Mouse (Mus musculus) forebrain, embryonic 12.5 days (tissue): ENCODE results near the gene Slc7a8. TPM values are rescaled to one million over a fixed set of nuclear protein-coding genes. Genes with fewer than 3 reads are reported as not detected.
A peak's percentile ranks its signal among the peaks of the same experiment; 100 is the strongest.

Experiments
- ATAC-seq: fragments of 200-750 bp; cut with Nextera tagmentation; 2 replicates; pipeline ENCODE4 v1.8.0; 2017; ENCODE audit warnings: moderate TSS enrichment; ENCODE audit not compliant: low FRiP score
- H3K27ac ChIP-seq: fragments of 300-500 bp; sonication (generic); 2 replicates; pipeline ENCODE4 v1.5.1; 2016; ENCODE audit warnings: mild to moderate bottlenecking
- H3K27me3 ChIP-seq: fragments of 300-500 bp; sonication (generic); 2 replicates; pipeline ENCODE4 v1.6.1; 2016; ENCODE audit warnings: mild to moderate bottlenecking
- H3K36me3 ChIP-seq: fragments of 300-500 bp; sonication (generic); replicated peaks from 2 replicates; pipeline ENCODE4 v1.6.1; 2016; ENCODE audit warnings: mild to moderate bottlenecking
- H3K4me1 ChIP-seq: fragments of 300-500 bp; sonication (generic); 2 replicates; pipeline ENCODE4 v1.6.1; 2016
- H3K4me2 ChIP-seq: fragments of 300-500 bp; sonication (generic); 2 replicates; pipeline ENCODE4 v1.6.1; 2016; ENCODE audit warnings: mild to moderate bottlenecking, moderate library complexity
- H3K4me3 ChIP-seq: fragments of 300-500 bp; sonication (generic); replicated peaks from 2 replicates; pipeline ENCODE4 v1.5.1; 2016; ENCODE audit warnings: mild to moderate bottlenecking
- H3K9ac ChIP-seq: fragments of 300-500 bp; sonication (generic); 2 replicates; pipeline ENCODE4 v1.6.1; 2016; ENCODE audit warnings: mild to moderate bottlenecking
- H3K9me3 ChIP-seq: fragments of 300-500 bp; sonication (generic); 2 replicates; pipeline ENCODE4 v1.6.1; 2016
- WGBS: fragments of 180-500 bp; shearing (Covaris S2); methylation state at CpG from one replicate; pipeline ENCODE4 v1.1.7; 2016; 5-methylcytosine and 5-hydroxymethylcytosine counted together
- polyA plus RNA-seq: library from polyadenylated mRNA; unstranded; fragments of >200 nt; fragmentation: Nextera tagmentation; extraction: Ambion mirVana; gene quantifications from 2 replicates; pipeline ENCODE4 v1.2.1, GENCODE M21; 2016

Slc7a8 gene
- polyA plus RNA-seq, 1 experiment from 2014 or later = 2.7 TPM

DNA sequence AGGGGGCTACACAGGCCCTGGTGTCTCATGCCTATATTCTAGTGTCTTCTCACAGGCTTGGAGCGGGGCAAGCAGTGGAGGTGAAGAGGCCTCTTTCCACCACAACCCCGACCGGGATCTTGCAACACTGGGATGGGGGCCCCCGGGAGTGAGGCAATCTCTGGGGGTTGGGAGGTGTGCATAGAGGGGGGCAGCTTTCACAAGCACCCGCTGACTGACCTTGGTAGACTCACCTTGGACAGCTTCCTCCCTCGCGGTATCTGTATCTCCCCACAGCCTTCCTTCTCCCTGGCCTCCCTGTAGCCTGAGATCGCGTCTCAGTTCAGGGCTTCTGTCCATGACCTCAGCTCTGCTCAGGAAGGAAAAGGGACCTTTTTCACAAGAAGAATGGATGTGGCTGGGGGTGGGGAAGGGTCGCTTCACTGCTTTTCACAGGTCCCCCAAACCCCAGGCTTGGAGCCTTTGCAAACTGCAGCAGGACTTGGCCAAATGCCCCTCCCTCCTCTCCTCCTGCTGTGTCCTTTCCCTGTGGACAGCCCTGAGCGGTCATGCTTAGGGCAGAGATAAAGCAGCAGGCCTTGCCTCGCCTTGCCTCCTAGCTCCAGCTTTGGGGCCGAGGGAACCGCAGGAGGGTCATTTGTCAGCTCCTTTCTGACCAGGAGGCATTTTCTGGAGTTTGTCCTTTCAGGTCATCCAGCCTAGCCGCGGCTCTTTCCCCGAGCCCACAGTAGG, 75.0 kb downstream of the Slc7a8 start:
- 57% methylated on average over 17 of the region's 17 CpGs for WGBS

GRCm38 (mm10) chr14:54705844-54706243, 75.9 kb downstream of the Slc7a8 start:
- H3K4me2 ChIP-seq = no peak overlapping the region
- no peaks in the 10 kb centered on the region for H3K9me3 ChIP-seq
- no peak overlapping the region for H3K27ac ChIP-seq
- no peak overlapping the region for H3K9ac ChIP-seq
- no peaks in the 10 kb centered on the region for H3K4me1 ChIP-seq
- no peak overlapping the region for H3K4me3 ChIP-seq
- WGBS = 73% methylated on average over 5 of the region's 5 CpGs
- 0 out of 2 replicates have a peak, but pooled peaks cover 4% of the 10 kb centered on the region for H3K27me3 ChIP-seq
- no peak for ATAC-seq
- no peaks in the 10 kb centered on the region for H3K36me3 ChIP-seq

More for the DNA sequence above, 75.0 kb downstream of the Slc7a8 start:
- no peaks in the 10 kb centered on the region for H3K36me3 ChIP-seq
- H3K27me3 ChIP-seq = 0 out of 2 replicates have a peak, but pooled peaks cover 4% of the 10 kb centered on the region
- H3K9me3 ChIP-seq = no peaks in the 10 kb centered on the region
- ATAC-seq = no peak
- H3K4me1 ChIP-seq = no peaks in the 10 kb centered on the region
- H3K27ac ChIP-seq = no peak overlapping the region
- H3K4me3 ChIP-seq = no peak overlapping the region
- H3K4me2 ChIP-seq = no peak overlapping the region
- no peak overlapping the region for H3K9ac ChIP-seq

DNA sequence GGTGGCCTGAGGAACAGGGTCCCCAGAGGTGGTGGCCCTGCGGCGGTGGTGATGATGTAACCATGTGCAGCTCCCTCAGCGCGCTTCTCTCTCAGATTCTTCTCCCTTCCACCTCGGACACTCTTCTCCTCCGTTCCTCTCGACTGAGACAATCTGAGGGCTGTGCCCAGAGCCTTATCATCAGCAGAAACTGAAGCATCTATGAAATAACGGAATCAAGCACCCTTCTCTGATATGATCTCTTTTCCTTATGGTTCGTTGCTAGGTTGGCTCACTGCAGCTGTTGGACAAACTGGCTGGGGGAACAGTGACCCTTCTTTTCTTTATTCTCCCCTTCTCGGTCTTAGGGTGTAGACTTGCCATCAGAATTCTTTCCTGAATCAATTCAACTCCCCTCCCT, 78.5 kb downstream of the Slc7a8 start:
- no peak for ATAC-seq
- 0 out of 2 replicates have a peak, but pooled peaks cover 4% of the 10 kb centered on the region for H3K27me3 ChIP-seq

GRCm38 (mm10) chr14:54701298-54701697, 80.4 kb downstream of the Slc7a8 start:
- 9% methylated on average over 6 of the region's 6 CpGs for WGBS
- Histone ChIP-seq H3K36me3 (no peaks in the 10 kb centered on the region), H3K27ac (no peak overlapping the region), H3K27me3 (0 out of 2 replicates have a peak, but pooled peaks cover 4% of the 10 kb centered on the region), H3K4me1 (no peaks in the 10 kb centered on the region), H3K9me3 (no peaks in the 10 kb centered on the region), H3K9ac (no peak overlapping the region), H3K4me2 (no peak overlapping the region), H3K4me3 (no peak overlapping the region)
- no peak for ATAC-seq

More for the DNA sequence above, 78.5 kb downstream of the Slc7a8 start:
- no peaks in the 10 kb centered on the region for H3K4me1 ChIP-seq
- H3K4me3 ChIP-seq = no peak overlapping the region
- no peaks in the 10 kb centered on the region for H3K36me3 ChIP-seq
- H3K4me2 ChIP-seq = no peak overlapping the region
- H3K27ac ChIP-seq = no peak overlapping the region
- no peak overlapping the region for H3K9ac ChIP-seq
- WGBS = 69% methylated on average over 10 of the region's 10 CpGs
- no peaks in the 10 kb centered on the region for H3K9me3 ChIP-seq

GRCm38 (mm10) chr14:54699586-54699985, 82.2 kb downstream of the Slc7a8 start:
- no peak for ATAC-seq
- Histone ChIP-seq H3K9ac (no peak overlapping the region), H3K36me3 (no peaks in the 10 kb centered on the region), H3K4me1 (no peaks in the 10 kb centered on the region), H3K27me3 (0 out of 2 replicates have a peak, but pooled peaks cover 4% of the 10 kb centered on the region), H3K4me3 (no peak overlapping the region), H3K9me3 (no peaks in the 10 kb centered on the region), H3K4me2 (no peak overlapping the region), H3K27ac (no peak overlapping the region)
- 64% methylated on average over 3 of the region's 3 CpGs for WGBS

- Histone ChIP-seq H3K4me2 (no peak within 1 kb of the TSS), H3K9ac (no peak within 1 kb of the TSS), H3K4me3 (no peak within 1 kb of the TSS), H3K27ac (no peak within 1 kb of the TSS), H3K27me3 (0 out of 2 replicates have a peak, but pooled peaks cover 4% of the 10 kb centered on the region), H3K4me1 (no peaks in the 10 kb centered on the region), H3K9me3 (no peaks in the 10 kb centered on the region), H3K36me3 (peaks cover 2% of the 10 kb centered on the region; the same call in 1 of the 2 replicates)
- ATAC-seq = no peak
- WGBS = 81% methylated on average over 4 of the region's 4 CpGs
Measured at GRCm38 (mm10) chr14:54698733-54699132, 83.0 kb downstream of the Slc7a8 start, which contains the start of gene Gm29776. Gm29776 (minus strand) TSS chr14:54698833.

DNA sequence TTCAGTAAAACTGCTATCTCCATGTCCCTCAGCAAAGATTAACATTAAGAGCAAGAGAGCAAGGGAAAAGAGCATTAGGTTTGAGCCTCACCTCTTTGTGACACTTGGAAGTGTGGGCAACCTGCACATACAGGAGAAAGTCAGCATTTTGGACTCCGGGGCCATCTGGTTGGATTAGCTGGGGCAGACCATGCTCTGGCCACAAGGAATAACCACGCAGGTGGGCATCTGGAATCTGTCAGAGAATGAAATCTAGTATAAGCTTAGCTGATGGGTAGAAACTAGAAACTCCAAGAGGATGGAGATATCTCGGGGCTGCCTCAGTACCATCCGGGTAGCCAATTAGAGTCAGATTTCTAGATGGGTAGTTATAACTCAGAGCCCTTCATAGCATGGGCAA, 85.0 kb downstream of the Slc7a8 start:
- Histone ChIP-seq H3K4me3 (no peak overlapping the region), H3K9me3 (no peaks in the 10 kb centered on the region), H3K36me3 (peaks cover 16% of the 10 kb centered on the region), H3K4me1 (no peaks in the 10 kb centered on the region), H3K9ac (no peak overlapping the region), H3K4me2 (no peak overlapping the region), H3K27ac (no peak overlapping the region), H3K27me3 (no peaks in the 10 kb centered on the region)
- WGBS = 91% methylated on average over 4 of the region's 4 CpGs
- no peak for ATAC-seq

DNA sequence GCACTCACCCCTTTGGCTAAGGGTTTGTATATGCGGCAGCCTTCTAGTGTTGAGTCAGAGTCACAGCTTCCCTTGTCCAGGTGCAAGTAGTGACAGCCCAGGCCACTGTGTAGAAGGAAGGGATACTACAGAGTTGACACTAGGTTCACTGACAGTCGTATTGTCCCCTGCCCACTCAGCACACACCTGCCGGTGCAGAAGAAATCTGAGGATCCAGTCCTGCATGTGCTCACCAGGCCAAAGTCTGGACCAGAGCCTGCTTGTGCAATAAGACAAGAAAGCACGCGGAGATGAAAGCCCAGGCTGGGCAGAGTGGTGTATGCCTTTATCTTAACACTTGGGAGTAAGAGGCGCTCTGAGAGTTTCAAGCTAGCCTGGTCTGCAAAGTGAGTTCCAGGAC, 86.7 kb downstream of the Slc7a8 start:
- no peak overlapping the region for H3K9ac ChIP-seq

GRCm38 (mm10) chr14:54687251-54687650, 94.5 kb downstream of the Slc7a8 start:
- Histone ChIP-seq H3K27me3 (no peaks in the 10 kb centered on the region), H3K4me2 (peak overlapping the region; percentile 73), H3K4me1 (peaks cover 24% of the 10 kb centered on the region), H3K4me3 (peak overlapping the region; percentile 86), H3K9me3 (no peaks in the 10 kb centered on the region), H3K36me3 (peaks cover 37% of the 10 kb centered on the region), H3K27ac (peak overlapping the region; percentile 61), H3K9ac (peak overlapping the region; percentile 88)
- no peak for ATAC-seq
- WGBS = 11% methylated on average over 8 of the region's 8 CpGs

More for the DNA sequence above, 86.7 kb downstream of the Slc7a8 start:
- ATAC-seq = no peak
- no peaks in the 10 kb centered on the region for H3K9me3 ChIP-seq
- 86% methylated on average over 6 of the region's 6 CpGs for WGBS
- no peaks in the 10 kb centered on the region for H3K4me1 ChIP-seq
- H3K36me3 ChIP-seq = peaks cover 27% of the 10 kb centered on the region
- H3K4me2 ChIP-seq = no peak overlapping the region
- H3K27me3 ChIP-seq = no peaks in the 10 kb centered on the region
- no peak overlapping the region for H3K4me3 ChIP-seq
- H3K27ac ChIP-seq = no peak overlapping the region

GRCm38 (mm10) chr14:54686522-54687143, 95.1 kb downstream of the Slc7a8 start, which contains the start of gene Acin1:
Acin1 (minus strand) TSS chr14:54686931.
- Histone ChIP-seq H3K9me3 (no peaks in the 10 kb centered on the region), H3K27ac (peak within 1 kb of the TSS; percentile 96), H3K36me3 (peaks cover 43% of the 10 kb centered on the region), H3K4me1 (peaks cover 24% of the 10 kb centered on the region), H3K4me3 (peak within 1 kb of the TSS; percentile 86), H3K9ac (peak within 1 kb of the TSS; percentile 88), H3K4me2 (peak within 1 kb of the TSS; percentile 83), H3K27me3 (no peaks in the 10 kb centered on the region)
- peak; percentile 98 for ATAC-seq
- 0% methylated on average over 44 of the region's 44 CpGs for WGBS

- H3K36me3 ChIP-seq = peaks cover 44% of the 10 kb centered on the region
- peak within 1 kb of the TSS; percentile 96 for H3K27ac ChIP-seq
- peak within 1 kb of the TSS; percentile 83 for H3K4me2 ChIP-seq
- H3K27me3 ChIP-seq = no peaks in the 10 kb centered on the region
- peak within 1 kb of the TSS; percentile 88 for H3K9ac ChIP-seq
- peak within 1 kb of the TSS; percentile 86 for H3K4me3 ChIP-seq
- H3K4me1 ChIP-seq = peaks cover 24% of the 10 kb centered on the region
- under 1% methylated on average over 41 of the region's 41 CpGs for WGBS
- H3K9me3 ChIP-seq = no peaks in the 10 kb centered on the region
- peak; percentile 83 for ATAC-seq
Measured at GRCm38 (mm10) chr14:54686063-54686521, 95.7 kb downstream of the Slc7a8 start, which contains the start of gene 1700123O20Rik. 1700123O20Rik (plus strand) TSS chr14:54686216.

- H3K4me1 ChIP-seq = peaks cover 24% of the 10 kb centered on the region
- 17% methylated on average over 8 of the region's 8 CpGs for WGBS
- peak overlapping the region; percentile 83 for H3K4me2 ChIP-seq
- H3K4me3 ChIP-seq = peak overlapping the region; percentile 86
- H3K9ac ChIP-seq = peak overlapping the region; percentile 88
- H3K27ac ChIP-seq = peak overlapping the region; percentile 96; the same call in 1 of the 2 replicates
- H3K27me3 ChIP-seq = no peaks in the 10 kb centered on the region
- H3K36me3 ChIP-seq = peaks cover 42% of the 10 kb centered on the region
- no peaks in the 10 kb centered on the region for H3K9me3 ChIP-seq
- ATAC-seq = peak; percentile 11; the same call in 1 of the 2 replicates
Measured at GRCm38 (mm10) chr14:54685471-54685870, 96.3 kb downstream of the Slc7a8 start.
